Mouse (Mus musculus): Measurements from ENCODE around the gene Entpd1.

GRCm38 (mm10) chr19:40638582-40638981 lies 26.4 kb downstream of the Entpd1 start:
- TF ChIP-seq POLR2A (IDR thresholded peaks at IDR 0.05; ENCODE audit: borderline replicate concordance, extremely low read depth, low read depth, low read length) (no peak), CTCF (IDR thresholded peaks at IDR 0.05; ENCODE audit: insufficient read depth, low read length) (no peak)
